Mouse (Mus musculus): ENCODE results near the gene Tspan3.

The Tspan3 gene

DNA sequence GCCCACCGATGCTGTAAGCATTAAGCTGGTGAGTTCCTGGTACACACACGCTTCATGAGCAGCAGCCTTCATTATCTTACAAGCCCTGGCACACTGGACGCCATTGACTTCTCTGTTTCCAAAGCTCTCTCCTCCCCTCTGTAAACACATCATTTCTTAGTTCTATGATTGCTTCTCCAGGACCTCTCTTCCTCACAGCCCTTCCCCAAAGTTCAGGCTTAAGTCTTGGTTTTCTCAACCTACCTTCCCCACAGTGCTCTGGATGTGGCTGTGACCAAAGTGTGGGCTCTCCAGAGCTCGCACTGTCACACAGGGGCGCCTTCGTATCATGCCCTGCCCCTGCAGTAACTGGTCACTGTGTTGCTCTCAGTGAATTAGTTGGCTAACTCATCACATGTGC is at the start of gene Tspan3:
Gene Tspan3, minus strand, starts transcription at position 101 of the 400 bp plus-strand sequence.
- no peak for DNase-seq (ENCODE audit: low spot score in 2 of 2)

DNA sequence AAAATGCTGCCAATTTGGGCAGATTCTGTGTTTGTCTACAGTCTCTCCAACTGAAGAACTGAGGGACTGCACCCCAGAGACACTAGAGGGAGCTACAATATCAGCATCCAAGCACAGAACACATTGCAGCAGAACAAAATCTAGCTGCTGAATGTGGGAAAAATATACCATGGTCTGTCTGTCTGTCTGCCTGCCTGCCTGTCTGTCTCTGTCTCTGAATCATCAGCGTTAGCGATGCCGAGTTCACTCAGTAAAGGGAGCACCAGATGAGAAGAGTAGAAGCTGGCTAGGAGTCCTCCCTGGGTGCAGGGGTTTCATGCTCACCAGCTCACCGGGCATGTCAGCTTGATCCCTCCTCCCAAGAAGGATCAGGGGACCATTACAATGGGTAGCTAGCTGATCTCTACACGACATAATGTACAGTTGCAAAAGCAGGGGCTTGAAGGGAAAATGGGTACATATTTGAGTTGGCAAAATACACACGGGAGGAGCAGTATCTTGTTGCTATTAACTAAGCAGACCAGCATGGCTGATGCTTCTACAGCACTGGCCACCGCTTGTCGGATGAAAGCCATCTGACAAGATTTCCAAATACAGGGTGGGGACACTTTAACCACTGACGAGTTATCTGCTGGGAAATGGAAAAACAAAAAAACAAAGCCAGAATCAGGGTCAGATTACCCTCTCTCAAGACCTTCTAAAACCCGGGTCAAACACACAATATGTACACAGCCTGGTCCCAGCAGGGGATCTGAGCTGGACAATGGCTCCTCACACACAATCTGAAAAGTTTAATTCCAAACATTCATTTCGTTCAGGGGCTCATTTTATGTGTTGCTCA is 48.4 kb upstream of the Tspan3 start:
- peak in 1 of 2 experiments; percentile 22 for DNase-seq (ENCODE audit: low spot score in 2 of 2)

DNA sequence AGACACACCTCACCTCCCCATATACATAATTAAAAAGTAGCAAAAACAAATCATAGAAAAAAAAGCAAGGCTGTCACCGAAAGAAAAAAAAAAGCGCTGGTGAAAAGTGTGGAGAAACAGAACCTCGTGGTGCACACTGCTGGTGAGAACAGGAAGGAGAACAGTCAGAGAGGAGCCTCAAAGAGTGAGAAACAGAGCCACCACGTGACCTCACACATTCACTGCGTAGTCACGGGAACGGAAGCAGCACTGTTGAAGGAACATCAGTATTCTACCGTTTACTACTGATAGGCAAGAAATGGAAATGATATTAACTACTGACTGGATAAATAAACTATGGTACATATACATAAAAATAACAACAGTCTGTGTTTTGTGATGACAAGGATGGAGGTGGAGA is 43.5 kb upstream of the Tspan3 start:
- DNase-seq (ENCODE audit: low spot score in 2 of 2), result no peak

DNA sequence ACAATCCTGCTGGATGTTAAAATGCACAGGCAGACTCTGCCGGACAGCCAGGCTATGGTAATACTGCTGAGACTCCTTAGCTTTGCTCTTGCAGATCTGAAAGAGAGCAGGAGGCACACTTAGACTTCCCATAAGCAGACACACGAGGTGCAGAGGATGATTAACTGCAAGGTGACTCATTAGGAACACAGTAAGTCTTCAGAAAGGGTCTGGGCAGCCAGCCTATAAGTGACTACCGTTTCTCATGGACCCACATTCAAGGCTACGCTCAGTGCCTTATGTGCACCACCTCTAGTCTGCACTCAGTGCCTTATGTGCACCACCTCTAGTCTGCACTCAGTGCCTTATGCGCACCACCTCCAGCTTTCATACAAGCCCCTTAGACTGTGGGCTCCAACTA is 42.2 kb upstream of the Tspan3 start:
- no peak for DNase-seq (ENCODE audit: low spot score in 2 of 2)

DNA sequence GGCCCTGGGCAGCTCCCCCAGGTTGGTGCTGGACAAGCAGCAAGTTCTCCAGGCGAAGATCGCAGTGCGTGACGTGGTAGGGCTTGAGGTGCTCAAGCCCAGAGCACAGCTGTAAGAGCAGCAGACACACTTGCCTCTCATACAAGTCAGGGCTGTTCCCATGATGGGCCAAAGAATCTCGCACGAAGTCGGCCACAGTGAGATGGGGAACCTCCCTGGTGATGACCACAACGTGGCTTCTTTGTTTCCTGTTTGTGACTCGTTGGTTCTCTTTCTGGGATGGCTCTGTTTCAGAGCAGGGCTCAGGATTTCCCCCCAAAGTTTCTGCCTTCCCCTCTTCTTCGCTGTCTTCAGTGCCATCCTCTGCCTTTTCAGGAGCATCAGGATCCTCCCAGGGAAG is 41.8 kb upstream of the Tspan3 start:
- peak; percentile 14 to 30 for DNase-seq (ENCODE audit: low spot score in 2 of 2)

DNA sequence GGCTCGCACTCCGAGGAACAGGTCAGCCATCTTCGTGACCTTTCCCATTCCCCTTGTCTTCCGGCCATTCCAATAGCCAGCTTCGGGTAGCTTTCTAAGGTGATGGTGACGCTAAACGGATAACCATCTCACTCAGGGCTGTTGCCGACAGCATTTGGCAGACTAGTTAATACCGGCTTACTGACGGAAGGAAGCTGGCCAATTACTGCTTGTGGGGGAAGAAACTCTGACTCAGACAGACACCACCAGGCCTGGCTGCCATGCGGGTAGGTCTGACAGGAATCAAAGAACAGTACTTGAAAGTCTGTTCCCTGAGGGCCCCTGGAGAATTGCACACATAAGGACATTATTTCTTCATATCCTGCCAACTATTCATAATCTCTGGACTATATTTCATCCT is 40.1 kb upstream of the Tspan3 start:
- no peak for DNase-seq (ENCODE audit: low spot score in 2 of 2)

DNA sequence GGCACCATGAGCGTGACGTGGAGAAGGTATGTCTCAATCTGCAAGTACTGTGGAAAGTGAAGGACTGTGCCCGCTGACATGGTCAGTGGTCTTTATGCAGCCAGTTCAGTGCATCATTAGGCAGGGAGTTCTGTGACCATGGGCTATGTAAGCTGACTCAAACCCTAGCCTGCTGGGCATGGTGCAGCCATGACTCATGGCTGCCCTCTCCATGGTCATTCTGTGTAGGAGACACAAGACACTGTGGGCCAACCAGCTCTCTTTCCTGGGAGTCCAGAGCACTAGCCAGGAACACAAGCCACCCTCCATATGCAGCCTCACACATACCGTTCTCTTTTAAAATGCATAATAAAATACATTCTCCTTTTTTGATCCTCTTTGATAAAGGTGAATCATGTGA is 39.0 kb upstream of the Tspan3 start:
- DNase-seq (ENCODE audit: low spot score in 2 of 2), result no peak

DNA sequence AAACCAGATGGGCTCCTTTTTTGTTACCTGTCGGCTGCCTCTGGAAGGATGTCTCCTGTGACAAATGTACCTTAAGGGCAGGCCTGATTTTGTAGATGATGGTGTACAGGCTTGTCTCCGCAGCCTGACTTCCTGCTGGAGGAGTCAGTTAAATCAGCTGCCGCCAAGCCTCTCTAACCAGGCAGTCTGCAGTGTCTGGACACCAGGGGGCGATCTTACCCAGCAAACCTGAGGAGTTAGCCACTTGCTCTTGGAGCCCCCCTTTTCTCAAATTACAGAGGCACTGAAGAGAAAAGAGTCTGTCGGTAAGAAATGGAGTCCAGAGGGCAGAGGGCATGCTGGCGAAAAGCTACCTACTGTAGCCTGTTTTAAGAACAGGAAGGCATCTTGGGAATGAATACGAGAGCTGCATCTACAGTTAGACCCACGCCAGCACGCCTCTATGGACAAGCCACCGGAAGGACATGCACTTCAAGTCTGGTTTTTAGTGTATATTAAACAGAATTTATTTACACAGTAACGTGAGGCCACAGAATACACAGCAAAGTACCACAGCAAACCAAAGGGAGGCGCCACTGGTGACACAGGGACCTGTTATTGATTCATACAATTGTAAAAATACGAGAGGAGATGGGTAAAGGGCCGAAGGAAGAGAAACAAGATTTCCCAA is 35.5 kb upstream of the Tspan3 start:
- DNase-seq (ENCODE audit: low spot score in 2 of 2), result peak; percentile 64 to 65

DNA sequence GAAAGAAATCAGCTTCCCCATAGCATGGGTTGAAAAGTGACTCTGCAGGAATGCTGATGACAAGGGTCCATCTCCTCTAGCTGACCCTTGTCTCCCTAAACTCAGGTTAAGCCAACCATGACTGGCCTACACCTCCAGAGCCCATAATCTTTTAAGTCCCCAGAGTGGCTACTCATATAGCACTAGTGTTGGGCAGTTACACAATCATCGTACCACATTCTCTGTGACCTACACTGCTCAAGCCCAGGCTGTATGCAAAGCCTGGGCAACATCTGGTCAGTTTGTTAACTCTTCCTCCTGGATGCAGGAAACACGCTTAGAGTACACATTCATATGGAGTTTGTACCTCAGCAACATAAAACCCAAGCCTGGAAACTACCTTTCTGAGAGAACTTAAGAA is 34.9 kb upstream of the Tspan3 start:
- DNase-seq (ENCODE audit: low spot score in 2 of 2), result no peak

DNA sequence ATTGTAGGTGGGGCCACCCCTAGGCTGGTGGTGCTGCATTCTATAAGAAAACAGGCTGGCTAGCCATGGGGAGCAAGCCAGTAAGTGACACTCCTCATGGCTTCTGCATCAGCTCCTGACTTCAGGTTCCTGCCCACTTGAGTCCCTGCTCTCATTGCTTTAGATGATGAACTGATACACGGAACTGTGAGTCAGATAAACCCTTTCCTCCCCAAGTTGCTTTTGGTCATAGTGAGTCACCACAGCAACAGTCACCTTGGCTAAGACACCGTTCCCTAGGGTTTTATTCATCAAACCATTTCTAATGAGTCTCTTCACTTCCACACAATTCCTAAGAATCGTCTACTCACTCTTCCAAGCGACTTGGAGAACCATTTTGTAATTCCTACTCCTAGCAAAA is 31.6 kb upstream of the Tspan3 start:
- DNase-seq (ENCODE audit: low spot score in 2 of 2), result no peak

DNA sequence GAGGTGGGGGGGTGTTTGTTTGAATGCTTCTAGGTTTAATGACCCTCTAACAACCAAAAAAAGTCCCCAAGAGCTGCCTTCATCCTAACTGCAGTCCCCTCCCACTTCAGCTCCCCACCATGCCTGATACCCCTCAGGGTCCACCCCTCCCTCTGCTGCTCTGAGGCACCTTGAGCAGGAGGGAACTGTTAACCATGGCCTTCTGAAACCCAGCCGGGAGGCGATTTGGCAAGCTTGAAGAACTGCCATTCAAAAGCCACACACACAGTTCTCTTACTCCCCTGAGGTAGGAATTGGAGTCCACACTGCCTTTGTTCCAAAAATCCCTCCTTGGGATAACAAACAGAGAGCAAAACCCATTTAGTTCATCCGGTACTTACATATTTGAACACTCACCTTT is 29.9 kb upstream of the Tspan3 start:
- no peak for DNase-seq (ENCODE audit: low spot score in 2 of 2)

DNA sequence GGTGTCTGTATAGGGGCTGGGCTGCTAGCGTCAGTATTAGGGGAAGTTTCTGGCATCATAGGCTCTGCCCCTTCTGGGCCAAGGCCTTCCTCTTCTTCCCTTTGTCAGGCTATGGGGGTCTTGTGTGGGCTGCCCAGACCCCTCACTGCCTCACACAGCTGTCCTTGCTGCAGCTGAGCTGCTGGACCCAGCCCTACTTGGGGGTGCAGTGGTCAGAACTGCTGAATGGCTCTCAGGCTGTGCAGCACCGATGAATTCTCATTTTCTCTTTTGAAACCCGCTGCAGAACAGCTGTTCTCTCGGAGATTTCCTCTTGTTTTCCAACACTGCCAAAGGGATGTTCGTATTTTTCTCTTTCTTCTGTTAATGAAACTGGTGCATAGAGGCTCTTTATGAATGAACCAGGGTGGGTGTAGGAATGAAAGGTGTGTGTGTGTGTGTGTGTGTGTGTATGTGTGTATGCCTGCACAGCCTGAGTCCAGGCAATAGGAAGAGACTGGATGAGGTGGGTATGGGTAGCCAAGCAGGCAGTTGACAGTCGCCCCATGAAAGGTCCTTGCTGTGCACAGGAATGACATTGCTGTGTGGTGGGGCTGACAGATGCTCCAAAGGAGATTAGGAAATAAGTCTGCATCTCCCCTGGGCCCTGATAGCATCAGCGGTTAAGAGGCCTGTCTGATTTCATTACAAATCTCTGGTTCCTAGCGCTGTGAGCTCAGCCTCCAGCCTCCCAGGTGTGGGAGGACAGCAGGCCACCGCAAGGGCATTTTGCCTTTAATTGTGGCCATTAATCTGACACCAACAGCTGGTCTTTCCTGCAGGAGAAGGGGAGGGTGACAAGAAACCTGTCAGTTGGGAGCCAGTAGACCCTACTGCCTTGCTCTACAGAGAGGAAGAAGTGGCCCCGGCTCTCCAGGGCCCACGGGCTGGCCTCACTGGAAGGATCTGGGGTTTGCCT is 26.5 kb upstream of the Tspan3 start:
- no peak for DNase-seq (ENCODE audit: low spot score in 2 of 2)

DNA sequence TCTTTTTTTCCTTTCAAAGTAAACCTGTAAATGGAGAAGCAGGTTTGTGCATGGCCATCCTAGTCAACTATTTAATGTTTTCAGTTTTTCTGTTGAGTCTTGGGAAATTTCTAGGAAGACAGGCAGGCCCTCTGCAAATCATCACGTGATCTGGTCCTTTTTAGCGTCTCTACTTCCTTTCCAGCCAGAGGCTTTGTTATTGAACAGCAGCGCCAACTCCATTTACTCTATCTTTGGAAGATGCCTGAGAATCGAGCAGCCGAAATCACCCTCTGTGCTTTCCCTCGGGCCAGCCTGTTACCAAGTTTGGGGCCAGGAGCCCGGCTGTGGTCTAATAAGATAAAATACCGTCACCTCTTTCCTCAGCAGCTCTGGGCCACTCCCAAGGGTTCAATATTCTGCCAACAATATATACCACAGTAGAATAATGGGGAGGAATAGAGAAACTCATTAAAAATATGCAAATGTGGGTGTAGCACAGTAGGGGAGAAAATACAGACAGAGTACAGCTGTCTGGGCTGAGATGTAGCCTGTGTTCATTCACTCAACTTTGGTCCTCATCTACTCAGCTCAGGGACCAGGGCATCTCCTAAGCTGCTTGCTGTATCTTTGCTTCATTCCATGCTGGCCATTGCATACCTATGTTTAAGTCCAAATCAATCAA is 15.0 kb upstream of the Tspan3 start:
- DNase-seq (ENCODE audit: low spot score in 2 of 2), result no peak

DNA sequence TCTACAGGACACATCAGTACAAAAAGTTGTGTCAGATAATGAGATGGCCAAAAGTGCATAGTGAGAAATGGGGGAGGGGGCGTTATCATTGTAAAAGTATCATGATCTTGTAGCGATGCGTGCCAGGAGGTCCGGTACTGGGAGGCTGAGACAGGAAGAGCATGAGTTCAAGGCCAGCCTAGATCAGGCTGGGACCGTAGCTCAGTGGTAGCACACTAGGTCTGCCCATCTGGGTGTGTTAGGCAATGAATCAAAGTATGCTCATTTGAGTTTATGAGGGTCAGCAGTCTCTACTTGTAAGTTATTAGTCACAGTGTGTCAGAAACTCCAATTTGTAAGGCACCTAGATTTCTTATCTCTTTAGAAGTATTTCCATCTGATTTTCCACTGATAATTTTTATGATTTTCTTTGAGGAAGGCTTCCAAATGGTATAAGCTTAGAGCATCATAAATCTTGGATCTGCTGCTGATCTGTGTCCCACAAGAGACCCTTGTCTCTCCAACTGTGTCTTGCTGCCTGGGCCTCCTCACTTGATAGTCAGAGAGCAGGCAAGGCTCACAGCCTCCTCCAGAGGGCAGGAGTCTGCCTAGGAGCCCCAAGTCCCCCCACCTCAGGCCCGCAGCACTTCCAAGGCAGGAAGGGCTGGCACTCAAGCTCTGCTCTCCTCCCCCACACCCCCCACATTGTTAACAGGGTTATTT is 14.3 kb upstream of the Tspan3 start:
- no peak for DNase-seq (ENCODE audit: low spot score in 2 of 2)

DNA sequence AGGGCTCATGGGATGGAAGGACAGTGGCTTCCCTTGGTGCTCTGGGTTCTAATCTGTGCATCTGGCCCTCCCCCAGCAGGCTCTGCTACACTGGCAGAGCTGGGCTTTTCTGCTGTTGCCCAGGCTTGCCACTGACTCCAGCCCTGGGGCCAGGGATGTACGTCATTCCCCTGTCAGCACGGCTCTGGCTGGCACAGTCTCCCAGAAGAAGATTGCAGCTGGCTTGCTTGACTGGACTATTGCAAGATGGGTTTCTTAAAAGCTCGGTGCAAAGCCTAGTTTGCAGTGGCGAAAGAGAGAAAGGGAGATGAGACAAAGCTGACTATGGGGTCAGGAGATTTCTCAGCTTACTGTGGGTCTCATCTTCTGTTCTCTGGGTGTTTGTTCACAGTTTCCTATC is 12.1 kb upstream of the Tspan3 start:
- no peak for DNase-seq (ENCODE audit: low spot score in 2 of 2)

DNA sequence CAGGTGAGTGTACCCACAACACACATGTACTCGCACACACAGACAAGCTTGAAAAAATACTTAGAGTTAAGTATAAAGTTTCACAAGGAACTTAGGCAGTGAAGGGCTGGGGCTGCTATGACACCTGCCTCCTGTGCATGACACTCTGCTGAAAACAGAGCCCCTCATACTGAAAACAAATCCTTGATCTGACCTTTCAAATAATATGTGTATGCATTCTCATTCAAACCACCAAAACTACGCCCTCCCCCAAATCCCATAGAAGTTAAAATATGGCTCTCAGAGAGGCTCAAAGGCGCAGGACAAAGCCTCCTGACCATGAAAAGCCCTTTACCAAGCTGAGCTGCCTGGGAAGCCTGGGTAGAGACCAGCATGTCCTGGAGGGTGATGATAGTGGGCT is 10.0 kb upstream of the Tspan3 start:
- DNase-seq (ENCODE audit: low spot score in 2 of 2), result no peak

DNA sequence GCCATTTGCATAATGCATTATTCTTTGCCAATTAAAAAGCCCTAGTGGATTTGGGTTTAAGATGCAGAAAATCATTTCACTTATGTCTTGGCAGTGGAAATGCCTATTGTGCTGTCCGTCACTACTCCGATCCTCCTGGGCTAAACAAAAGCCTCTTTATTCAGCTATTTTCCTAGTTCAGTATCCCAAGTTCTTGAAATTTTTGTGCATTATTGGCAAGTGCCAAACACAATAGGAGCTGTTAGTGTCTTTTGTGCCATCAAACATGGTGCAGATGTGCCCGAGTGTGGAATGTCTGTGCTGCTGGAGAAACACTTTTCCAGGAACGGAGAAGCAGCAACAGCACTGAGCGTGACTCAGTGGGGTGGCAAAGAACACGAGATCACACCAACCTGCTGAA is 2.4 kb upstream of the Tspan3 start:
- DNase-seq (ENCODE audit: low spot score in 2 of 2), result no peak

DNA sequence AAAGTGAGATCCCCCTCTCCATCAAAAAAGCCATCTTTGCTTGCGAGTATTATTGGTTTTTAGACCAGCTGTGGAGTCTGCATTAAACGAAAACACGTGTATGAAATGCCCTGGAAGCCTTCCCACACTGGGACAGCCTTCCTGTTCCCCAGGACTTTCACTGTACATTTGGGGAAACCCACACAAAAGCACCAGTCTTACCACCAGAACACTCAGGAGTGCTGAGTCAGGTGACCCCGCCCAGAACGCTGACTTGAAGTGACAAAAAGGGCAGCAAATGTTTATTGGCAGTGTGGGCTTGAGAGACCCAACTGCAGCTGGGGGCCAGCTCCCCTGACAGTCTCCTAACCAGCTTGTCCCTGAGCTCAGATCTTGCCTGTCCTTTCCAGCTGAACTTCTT is 884 bp upstream of the Tspan3 start:
- no peak for DNase-seq (ENCODE audit: low spot score in 2 of 2)

DNA sequence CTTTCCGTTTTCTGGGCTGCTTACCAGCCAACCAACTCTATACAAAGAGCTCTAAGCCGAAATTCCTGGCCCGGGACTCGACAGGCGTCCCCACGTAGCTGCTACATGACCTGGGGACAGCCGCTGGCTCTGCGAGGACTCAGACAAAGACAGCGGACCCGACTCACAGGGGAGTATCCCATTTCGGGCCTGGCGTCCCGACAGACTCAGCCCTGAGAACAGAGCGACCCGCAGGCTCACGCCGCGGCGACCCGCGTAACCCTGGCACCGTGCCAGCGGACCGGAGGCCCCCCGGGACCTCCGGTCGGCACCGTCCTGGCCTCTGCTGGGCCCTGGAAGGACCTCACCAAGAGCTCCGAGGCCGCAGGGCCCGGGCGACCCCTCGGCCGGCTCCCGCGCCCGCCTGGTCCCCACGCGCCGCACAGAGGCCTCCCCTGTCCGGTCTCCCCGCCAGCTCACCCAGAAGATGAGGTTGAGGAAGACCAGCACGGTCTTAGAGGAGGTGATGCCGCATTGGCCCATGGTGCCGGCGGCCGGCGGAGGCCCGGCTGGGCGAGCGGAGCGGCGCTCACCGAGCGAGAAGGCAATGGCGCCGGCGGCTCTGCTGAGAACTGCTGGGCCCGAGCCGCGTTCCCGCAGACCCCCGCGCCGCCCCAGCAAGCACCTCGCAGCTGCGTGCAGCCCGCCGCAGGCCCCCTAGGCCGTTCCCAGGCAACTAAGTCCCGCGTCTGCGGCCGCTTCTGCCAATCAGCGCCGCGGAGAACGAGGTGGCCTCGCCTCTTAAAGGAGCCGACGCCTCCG is 4.7 kb downstream of the Tspan3 start:
- peak; percentile 78 to 80 for DNase-seq (ENCODE audit: low spot score in 2 of 2)

DNA sequence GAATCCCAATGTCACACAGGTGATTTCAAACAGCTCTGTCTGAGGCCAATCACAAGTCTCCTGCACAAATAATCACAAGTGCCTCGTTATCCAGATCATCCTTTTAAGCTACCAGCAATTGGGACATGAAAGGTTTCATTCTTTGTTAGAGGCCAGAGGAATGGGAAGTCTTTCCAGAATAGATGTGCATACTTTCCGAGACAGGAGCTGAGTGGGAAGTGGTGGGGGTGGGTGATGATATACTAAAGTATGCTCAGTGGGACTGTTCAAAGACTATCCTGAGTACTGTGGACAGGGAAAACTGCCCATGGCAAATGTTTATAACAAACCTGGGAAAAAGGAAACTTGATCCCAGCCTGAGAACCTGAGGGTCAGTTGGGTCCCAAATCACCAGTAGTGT is 5.8 kb downstream of the Tspan3 start:
- DNase-seq (ENCODE audit: low spot score in 2 of 2), result no peak
